Mouse (Mus musculus) adrenal gland, postnatal 36 days (tissue): Measurements from ENCODE around the gene Lyrm9. TPM values are rescaled to one million over a fixed set of nuclear protein-coding genes. Genes with fewer than 3 reads are reported as not detected.

Experiments
- DNase-seq, 2 experiments: peaks; one replicate each; pipeline ENCODE4 v3.0.0; 2021; ENCODE audit warnings: mixed read lengths in 1 of 2
- total RNA-seq, 2 experiments: library from RNA; stranded (reverse); gene quantifications; 2 replicates each; pipeline ENCODE4 v1.2.3; 2021

Gene Lyrm9
- total RNA-seq, 2 experiments from 2014 or later, result 36.7 to 55.7 TPM

DNA sequence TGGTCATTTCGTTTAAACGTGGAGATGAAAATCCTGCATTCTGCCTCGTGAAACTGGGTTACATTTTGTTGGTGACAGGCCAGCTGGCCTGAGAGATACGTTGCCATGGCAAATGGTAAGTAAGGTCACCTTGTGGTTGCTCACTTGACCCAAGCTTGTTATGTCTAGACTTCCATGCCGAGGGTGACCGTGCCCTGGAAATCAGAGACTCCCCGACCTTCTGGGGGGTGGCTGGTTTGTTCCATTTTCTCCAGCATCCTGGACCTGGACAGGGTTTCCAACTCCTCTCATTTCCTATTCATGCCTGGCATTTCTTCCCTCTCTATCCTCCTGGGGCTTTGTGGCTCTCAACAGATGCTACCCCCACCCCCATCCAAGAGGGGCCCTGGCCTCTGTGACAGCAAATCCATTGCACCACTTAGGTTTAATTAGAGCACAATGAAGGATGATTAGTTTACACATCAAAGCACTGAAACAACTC lies 11.9 kb upstream of the Lyrm9 start:
- peak; percentile 45 to 67 for DNase-seq

DNA sequence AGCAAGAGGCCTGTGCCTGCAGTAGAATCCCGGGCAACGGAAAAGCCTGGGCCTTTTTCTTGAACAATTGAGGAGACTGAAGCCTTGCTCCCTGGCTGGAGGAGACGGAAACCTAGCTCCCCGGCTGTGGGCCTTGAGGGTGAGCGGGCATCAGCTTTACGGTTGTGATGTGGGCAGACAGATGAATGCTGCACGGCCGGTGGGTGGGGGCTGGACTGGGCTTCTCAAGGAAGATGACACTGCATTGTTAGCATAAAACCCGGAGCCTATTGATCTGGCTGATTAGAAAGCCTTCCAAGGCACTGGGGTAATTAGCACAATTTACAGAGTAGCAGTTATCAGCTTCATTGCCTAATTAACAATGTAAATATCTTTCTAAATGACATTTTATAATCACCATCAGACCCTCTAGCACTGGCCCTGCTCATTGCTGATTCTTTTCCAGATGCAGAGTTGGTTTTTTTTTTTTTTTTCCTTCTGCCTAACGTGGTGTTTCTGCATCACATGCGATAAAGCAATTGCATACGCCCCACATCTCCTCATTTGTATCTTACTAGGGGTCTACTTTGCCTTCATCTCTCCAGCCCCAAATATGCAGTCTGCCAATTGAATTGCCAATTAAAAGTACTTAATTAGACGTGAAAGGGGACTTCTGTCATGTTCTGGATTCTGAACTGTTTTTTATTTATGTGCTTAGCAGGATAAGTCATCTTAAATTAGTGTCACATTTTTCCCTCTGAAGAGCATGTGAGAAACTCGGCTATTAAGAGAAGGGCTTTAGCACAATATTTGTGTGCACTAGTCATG lies 10.2 kb upstream of the Lyrm9 start:
- DNase-seq, result no peak

DNA sequence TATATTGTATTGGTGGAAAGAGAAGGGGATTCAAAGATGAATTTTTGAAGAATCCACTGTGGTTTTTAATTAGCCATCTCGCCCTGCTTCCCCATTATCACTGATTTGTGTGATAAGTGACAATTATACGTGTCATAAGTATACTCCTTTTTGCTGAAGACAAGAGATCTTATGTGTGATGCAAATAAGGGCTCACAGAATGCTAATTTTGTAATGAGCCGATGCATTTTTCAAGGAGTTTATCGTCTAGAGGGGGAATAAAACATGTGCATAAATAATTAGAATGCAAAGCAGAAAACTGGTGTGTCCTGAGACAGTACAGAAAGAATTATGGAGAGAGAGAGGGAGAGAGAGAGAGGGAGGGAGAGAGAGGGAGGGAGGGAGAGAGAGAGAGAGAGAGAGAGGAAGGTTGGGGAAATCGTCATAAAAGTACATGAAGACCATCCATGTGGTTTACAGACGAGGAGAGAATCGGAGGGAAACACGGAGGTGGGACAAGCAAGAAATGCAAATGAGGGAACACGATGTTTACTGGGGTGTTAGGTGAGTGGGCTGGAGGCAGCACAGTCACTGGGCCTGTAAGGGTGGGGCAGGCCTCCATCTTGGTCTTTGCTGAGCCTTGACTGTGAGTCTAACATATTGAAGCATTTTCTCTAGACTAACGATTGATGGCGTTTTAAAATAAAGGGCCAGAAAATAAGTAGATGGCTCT lies 8.9 kb upstream of the Lyrm9 start:
- DNase-seq, result no peak

DNA sequence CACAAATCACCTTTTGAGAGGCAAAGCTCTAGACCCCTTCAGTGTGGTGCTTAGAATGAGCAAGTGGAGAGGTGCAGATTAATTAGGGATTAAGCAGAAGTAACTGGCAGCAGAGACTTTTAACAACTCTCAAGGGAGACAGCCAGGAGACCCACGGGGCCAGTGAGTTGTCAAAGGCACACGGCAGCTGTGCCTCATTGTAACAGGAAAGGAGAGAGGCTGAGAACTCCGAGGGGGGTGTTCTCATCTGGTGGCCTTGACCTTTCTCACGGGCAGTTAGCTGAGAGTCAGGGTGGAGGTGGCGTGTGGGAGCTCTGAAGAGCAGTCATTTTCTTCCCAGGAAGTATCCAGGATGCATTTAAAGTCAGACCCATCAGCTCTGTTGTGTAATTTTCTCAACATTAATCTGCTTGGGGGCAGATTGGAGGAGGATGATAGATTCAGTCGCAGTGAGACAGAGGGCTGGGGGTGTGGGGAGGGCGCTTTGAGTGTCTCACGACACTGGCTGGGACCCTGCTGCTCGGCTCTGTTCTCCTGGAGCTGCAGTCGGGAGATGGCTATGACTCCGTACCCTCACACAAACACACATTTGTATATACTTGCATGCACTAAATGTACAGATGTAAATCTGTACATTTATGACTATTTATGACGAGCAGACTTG lies 5.9 kb upstream of the Lyrm9 start:
- peak; percentile 42 to 57 for DNase-seq

DNA sequence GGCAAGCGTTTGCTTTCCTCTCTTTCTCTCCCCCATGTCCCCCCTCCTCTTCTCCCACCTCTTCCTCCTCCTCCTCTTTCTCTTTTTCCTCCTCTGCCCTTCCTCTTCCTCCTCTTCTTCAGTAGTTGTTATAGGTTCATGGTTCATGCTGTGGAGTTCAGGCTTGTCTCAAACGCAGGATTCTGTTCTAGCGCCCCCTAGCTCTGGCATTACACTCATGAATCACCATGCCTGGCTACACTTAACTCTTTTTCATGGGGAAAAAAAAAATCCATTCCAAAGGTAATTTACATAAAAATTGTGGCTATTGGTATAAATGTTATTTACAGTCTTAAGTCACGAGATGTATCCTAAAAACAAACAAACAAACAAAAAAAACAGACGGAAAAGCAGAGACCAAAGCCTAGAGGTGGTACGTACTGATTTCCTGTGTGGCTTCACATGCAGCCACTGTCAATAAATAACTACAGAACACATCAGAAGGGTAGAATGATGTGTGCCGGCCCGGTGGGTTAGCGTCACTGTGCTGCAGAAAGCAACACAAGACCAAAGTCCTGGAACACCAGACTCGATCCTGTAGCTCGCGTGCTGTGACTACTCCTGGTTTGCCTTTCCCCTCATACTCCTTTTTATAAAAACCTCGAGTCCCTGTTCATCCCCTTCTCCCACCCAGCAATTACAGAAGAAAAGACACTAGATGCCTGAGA lies 3.4 kb upstream of the Lyrm9 start:
- DNase-seq, result peak; percentile 68 to 84

DNA sequence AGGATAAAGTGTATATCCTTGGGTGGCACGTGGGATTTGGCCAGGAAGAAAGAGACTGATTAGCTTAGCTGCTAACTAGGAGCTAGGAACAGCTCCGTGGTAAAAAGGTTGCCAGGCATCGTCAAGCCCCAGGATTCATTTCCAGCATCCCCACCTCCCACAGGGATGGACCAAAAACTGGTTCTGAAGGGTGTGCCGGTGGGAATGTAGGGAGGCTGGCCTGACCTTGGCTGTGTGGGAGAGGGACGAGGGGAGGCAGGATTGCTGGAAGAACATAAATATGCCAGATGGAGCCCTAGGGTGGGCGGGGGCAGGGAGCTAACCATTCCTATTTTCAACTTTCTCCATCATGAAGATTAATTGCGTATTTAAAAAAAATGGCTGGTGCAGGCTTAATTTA lies 1.2 kb downstream of the Lyrm9 start:
- peak in 1 of 2 experiments; percentile 42 for DNase-seq

DNA sequence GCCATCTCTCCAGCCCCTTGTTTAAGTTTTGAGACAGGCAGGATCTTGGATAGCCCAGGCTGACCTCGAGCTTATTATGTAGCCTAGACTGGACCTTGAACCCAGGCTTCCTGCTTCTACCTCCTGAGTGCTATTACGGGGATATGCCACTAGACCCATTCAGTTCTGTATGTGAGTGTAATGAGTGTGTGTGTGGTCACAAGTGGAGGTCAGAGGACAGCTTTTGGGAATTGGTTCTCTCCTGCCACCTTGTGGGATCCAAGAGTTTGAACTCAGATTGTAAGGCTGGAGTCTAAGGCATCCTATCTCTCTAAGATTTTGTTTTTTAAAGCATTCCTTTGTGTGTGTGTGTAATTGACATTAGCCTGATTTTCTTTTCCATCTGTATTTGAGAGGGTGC lies 2.0 kb downstream of the Lyrm9 start:
- peak in 1 of 2 experiments; percentile 58 for DNase-seq

DNA sequence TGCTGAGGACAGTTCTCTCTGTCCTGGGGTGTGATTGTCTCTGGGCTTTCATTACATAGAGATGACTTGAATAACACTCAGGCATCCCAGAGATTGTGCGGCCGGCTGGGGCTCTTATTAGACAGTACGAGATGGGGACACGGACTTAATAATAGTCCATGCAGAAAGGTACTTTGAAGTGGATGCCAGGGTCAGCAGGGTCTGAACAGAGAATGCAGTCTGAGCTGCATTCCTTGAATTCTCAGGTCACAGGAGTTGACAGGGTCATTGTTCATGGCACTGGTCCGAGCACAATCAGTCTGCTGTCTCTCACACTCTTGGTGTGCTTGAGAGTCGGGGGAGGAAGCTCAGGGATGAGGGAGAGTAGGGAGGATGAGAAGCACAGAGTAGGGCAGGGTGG lies 3.0 kb downstream of the Lyrm9 start:
- DNase-seq, result no peak

DNA sequence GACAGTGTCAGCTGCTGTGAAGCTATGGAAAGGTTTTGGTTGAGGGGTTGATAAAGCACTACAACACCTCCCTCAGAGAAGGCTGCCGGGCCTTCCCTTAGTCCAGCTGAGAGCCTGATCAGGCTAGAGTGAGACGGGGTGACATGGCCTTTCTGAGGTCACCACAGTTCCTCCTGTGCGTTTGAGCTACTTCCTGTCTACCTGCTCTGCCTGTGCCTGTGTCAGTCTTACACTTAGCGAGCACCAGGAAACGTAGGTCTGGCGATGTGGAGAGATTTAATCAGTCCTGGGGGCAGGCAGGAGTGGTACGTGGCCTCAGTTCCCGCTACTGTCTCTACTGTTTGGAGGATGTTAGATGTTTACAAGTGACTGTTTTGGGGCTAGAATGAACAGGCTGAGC lies 3.8 kb downstream of the Lyrm9 start:
- no peak for DNase-seq

DNA sequence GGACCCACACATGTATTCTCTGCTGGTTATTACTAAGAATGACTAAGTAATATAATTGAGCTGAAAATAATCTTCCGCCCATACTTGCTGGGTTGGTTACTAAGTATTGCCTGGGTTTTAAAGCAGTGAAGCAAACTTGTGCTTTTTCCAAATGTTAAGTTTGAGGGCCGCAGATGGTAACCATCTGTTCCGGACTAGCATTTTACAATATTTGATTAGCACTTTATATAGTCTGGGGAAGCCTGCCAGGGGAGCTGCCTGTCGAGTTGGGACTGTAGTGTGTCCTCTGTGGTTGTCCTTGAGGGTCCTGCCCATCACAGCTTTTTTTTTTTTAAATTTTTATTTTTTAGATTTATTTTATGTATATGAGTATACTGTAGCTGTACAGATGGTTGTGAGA lies 5.3 kb downstream of the Lyrm9 start:
- no peak for DNase-seq

DNA sequence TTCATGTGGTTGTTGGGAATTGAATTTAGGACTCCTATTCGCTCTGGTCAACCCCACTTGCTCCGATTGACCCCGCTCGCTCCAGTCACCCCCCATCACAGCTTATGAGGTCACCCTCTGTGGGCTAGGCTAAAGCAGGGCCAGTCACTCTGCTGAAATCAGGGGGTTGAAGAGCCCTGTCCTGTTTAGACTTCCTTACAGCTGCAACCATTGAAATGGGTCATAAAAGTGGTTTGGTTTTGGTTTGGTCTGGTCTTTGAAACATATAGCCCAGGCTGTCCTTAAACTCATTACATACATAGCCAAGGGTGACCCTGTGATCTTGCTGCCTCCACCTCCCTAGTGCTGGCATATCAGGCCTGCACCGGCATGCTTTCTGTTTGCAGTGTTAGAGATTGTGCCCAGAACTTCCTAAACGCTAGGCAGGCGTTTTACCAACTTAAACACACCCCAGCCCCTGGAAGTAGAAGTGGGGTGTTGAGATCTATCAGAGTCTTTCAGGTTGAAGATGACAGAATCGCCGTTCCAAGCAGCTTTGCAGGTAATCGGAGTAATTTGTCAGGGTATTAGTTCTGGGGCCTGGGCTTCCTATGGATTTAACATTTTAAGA lies 5.8 kb downstream of the Lyrm9 start:
- DNase-seq, result no peak

DNA sequence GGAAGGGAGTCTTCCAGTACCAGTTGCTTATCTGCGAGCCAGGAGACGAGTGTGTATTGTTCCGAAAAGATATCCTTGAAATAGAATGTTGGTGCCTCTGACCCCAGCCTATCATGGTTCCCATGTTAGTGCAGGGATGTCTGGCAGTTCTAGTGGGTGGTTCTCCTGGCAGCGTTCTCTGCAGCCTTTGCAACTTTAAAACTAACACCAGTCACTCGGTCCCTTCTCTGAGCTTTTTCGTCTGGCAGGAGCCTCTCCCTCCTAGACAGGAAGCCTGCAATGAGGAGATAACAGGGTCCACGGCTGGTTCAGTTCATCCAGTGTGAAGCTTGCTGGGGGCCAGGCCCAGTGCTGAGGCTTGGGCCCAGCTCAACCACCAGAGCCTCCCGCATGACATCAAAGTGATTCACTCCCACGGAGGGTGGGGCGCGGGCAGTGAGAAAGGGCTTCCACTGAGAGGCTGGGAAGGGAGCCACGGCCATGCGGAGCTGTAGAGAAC lies 6.5 kb downstream of the Lyrm9 start:
- peak; percentile 82 to 87 for DNase-seq

DNA sequence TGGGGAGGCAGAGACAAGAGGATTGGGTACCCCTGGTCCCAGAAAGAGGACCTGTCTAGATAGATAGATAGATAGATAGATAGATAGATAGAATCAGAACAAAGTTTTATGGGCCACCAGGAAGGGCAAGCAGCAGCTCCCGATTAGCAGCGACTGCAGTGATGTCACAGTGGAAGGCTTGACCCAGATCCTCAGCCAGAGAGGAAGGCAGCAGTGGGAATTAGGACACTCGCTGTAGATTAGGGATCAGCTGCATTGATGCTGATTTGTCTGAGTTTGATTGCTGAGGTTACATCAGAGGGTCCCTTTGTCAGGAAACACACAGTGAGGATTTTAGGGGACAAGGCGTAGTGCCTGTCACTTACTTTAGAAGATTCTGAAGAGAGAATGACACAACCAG lies 10.1 kb downstream of the Lyrm9 start:
- DNase-seq, result no peak

DNA sequence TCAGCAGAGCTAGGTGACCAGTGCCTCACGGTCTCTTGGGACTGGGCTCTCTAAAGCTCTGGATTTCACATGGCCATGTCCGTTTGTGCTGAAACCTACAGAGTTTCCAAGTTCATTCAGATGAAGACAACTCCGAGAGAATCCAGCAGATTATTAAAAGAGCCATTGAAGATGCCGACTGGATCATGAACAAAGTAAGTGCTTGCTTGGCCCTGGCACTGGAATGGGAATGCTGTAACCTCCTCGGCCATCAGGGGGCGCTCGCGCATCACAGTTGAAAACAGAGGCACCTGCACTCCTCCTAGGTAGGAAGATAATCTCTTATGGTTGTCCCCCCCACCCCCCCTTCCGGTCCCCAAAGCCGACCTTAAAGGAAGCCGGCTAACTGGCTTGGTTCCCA lies 11.6 kb downstream of the Lyrm9 start:
- peak; percentile 82 to 85 for DNase-seq

DNA sequence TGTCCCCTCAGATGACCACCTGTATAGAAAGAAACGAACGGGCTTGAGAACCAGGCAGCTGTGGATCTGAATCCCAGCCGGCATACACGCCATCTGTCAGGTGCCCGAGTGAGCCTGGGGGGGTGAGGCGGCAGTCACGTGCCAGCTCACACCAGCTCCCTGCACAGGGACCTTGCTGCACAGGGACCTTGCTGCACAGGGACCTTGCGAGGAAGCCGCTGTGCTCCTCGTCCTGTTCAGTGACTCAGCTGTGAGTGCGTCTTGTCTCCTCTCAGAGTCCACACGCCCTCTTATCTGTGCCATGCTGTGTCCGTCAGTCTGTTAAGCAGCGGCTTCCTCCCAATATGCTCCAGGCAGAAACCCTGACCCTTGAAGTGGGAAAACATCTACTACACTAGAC lies 13.1 kb downstream of the Lyrm9 start:
- peak; percentile 81 to 85 for DNase-seq

DNA sequence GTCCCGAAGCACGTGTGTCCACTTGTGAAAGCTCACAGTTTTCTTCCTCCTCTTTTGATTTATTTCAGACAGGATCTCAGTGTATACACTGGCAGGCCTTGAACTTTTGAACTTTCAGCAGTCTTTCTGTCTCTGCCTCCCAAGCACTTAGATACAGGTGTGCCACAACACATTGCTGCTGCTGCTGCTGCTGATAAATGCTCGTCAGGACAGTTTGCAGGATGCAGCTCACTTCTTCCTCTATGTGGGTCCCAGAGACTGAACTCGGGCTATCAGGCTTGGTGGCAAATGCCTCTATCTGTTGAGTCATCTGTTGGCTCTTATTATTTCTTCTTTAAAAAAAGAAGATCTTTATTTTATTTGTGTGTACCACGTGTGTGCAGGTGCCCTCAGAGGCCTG lies 13.8 kb downstream of the Lyrm9 start:
- no peak for DNase-seq

DNA sequence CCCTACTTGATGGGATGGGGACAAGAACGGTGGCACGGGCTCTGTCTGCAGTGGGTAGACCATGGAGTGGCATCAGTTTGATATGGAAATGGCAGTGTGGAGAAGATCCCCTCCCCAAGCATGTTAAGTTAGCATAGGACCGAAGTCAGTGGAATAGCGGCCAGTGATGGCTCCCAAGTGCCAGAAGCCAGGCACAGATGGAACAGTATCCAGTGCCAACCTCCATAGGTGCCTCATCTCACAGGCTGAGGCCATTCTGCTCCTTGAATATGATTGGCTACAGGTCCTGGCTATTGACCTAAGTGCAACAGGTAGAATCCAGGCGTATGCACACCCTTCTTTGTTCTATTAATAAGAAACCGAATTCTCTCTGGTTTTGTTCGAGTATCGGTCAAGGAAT lies 15.6 kb downstream of the Lyrm9 start:
- DNase-seq, result no peak

DNA sequence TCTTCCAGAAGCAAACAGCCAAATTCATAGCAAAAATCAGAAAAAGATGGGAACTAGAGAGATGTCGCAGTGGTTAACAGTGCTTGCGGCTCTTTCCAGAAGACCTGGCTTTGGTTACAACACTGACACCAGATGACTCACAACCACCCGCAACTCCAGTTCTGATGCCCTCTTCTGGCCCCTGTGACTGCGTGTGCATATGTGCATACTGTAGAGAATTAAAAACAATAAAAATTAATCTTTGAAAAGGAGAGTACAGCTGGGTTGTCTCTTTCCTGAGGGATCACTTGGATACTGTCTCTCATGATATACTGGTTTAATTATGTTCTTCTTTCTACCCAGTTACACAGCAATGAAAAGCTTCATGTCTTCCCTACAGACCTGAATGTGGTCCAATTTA lies 20.2 kb downstream of the Lyrm9 start:
- DNase-seq, result no peak

DNA sequence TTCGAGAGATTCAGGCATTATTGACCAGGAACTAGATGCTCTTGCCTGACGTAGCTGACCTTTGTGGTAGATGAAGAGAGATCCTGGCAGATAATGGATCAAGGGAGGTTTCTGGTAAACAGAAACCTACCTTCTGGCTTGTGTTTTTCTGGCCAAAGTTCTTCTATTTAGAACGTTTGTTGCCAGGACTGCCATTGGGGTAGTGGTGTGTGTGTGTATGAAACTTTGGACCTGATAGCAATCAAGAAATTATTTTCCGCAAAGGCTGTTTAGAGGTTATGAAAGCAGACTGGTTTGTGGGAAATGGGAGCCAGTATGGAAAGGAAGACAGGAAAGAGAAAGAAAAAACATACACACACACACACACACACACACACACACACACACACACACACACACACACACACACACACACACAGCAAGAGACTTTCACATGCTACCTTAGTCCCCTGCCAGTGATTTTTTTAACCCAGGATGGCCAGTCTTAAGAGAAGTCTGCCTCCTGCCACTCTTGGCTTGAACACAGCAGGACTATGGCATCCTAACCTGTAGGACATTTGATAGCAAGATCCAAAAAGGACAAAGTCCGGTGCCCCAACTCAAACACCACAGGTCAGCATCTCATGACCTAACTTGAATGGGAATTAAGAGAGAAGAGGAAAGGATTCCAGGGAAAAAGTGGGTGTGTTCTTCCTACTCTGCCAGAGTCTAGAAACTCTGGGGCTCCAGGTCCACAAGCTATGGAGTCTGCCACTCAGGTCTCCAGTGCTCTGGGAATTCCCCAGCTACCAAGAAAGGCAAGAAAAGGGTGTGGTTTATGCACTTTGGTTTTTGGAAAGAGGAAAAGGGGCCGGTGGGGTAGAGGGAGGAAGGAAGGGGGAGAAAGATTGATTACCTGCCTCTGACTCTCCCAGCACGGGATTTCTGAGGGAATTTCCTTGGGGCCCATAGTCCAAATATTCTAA lies 21.8 kb downstream of the Lyrm9 start:
- DNase-seq, result no peak

DNA sequence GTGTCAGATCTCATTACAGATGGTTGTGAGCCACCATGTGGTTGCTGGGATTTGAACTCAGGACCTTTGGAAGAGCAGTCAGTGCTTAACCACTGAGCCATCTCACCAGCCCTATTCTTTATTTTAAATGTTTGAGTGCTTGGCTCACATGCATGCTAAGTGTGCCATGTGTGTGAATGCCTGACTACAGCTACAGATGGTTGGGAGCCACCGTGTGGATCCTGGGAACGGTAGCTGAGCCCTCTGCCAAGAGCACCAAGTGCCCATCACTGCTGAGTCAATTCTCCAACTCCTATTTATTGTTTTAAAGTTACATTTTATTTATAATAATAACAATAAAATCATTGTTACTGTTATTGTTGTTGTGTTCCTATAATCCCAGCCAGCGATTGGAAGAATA lies 23.5 kb downstream of the Lyrm9 start:
- DNase-seq, result no peak
